Mouse (Mus musculus) small intestine, adult 2 months (tissue): ENCODE measurements at regions not wholly inside any gene's neighbourhood (a gene's known extent, or its start where the extent isn't known, plus 50 kb on each side); places are given as distances from the start of the nearest gene placed in this dataset.

Experiments
- CTCF ChIP-seq: fragments of 200-500 bp; IDR thresholded peaks from 2 replicates; pipeline ENCODE4 v1.5.1; 2012; ENCODE audit warnings: low read depth, mild to moderate bottlenecking, control low read depth, inconsistent platforms, low read length, moderate library complexity, mixed read lengths; ENCODE audit not compliant: insufficient replicate concordance, insufficient read length; ENCODE audit errors: extremely low read depth
- POLR2A ChIP-seq: fragments of 200-500 bp; IDR thresholded peaks from 2 replicates; pipeline ENCODE4 v1.6.1; 2012; ENCODE audit warnings: low read depth, mild to moderate bottlenecking, control low read depth, inconsistent platforms, low read length, moderate library complexity

GRCm38 (mm10) chr4:81912653-81913052, 470.0 kb upstream of the Mpdz start:
- TF ChIP-seq CTCF (no peak), POLR2A (no peak)
